Mouse (Mus musculus): ENCODE results near the gene Prkce.

GRCm38 (mm10) chr17:86274350-86274744 lies 106.8 kb downstream of the Prkce start:
- TF ChIP-seq POLR2A (IDR thresholded peaks at IDR 0.05; ENCODE audit: low read depth, low read length) (no peak), CTCF (IDR thresholded peaks at IDR 0.05; ENCODE audit: extremely low read depth, insufficient read length, insufficient replicate concordance, low read depth, low read length) (no peak)

All from small intestine, adult 2 months (tissue).